Mouse (Mus musculus) lung, postnatal 14 days (tissue): ENCODE data around the gene Chst11.

Source experiments
- DNase-seq: peaks from one replicate; pipeline ENCODE4 v3.0.0; 2021

Gene Chst11

GRCm38 (mm10) chr10:83233967-83234366 lies 248.7 kb downstream of the Chst11 start:
- no peak for DNase-seq

- peak; percentile 24 for DNase-seq
Measured at GRCm38 (mm10) chr10:83234391-83234790, 249.1 kb downstream of the Chst11 start.

- DNase-seq, result peak; percentile 23
Measured at GRCm38 (mm10) chr10:83242106-83242686, 256.9 kb downstream of the Chst11 start.

- DNase-seq, result no peak
Measured at GRCm38 (mm10) chr10:83244131-83244530, 258.8 kb downstream of the Chst11 start.
